Mouse (Mus musculus) kidney, adult 11 months (tissue): ENCODE measurements around the gene Gast.

Experiments
- DNase-seq: peaks from one replicate; pipeline ENCODE4 v3.0.0; 2022

Gast gene

DNA sequence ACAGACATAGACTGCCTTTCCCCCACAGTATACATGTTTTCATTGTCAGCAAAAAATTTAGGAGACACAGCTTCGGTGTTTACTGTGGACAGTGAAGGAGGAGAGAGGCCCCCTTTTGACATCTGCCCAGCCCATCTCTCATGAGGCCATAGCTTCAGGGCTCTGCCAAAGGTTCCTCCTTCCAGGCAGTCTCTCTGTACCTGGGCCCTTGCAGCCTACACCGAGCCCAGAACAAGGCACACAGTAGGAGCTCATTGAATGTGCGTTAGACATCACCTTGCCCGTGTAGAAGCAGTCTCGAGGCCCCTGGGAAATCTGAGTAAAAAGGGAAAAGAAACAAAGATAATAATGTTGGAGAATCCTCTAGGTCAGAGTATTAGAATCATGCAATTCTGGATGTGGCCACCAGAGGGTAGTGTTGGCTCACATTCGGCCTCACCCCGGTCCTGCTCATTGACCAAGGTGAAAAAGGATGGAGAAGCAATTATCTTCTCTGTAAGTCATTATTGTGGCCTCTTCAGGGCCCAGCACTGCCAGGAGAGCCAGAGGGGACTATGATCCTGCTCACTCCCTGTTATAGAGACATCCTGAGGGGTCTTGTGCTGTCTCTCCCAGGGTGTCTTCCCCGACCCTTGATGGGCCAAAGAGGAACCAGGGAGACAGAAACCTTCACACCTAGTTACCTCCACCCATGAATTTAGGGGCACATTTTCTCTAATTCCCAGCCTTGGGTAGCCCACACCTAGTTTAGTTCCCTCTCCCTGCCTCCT is 28.2 kb downstream of the Gast start:
- DNase-seq, result peak; percentile 54

GRCm38 (mm10) chr11:100362979-100363562 is 28.9 kb downstream of the Gast start:
- DNase-seq, result peak; percentile 67

DNA sequence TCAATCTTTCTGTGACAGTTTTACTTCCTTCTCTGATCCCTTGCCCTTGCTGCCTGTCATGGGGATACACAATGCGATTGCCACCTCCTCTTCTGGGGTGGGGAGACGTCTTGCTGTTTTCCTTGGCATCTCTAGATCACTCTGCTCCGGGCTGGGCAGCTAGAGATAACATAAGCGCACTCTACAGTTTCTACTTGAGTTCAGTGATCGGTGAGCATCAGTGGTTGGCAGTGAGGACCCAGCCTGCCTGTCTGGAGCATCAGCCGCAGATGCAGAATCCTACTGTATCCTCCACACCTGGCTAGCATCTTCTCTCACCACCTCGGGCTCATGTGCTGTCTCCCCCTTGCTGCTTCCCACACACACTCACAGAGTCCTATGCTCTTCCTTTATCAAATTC is 34.9 kb downstream of the Gast start:
- DNase-seq, result no peak

- DNase-seq, result no peak
Measured at GRCm38 (mm10) chr11:100369822-100370221, 35.6 kb downstream of the Gast start.

GRCm38 (mm10) chr11:100371981-100372558 is 37.9 kb downstream of the Gast start:
- DNase-seq, result no peak

DNA sequence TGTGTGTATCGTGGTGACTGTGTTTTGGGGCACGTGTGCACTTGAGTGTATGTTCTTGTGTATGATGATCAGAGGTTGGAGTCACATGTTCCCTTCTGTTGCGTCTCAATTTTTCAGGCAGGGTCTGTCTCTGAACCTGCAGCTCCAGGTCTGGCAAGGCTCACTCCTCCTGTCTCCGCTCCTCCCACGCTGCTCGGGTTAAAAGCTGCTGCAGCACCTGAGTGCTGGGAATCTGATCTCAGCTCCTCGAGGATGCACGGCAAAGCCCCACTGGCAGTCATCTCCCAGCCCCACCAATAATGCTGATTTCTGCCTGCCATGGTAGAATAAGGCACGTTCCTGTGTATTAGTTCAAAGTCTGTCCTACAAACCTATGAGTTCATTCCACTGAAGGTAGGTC is 40.9 kb downstream of the Gast start:
- DNase-seq, result no peak

DNA sequence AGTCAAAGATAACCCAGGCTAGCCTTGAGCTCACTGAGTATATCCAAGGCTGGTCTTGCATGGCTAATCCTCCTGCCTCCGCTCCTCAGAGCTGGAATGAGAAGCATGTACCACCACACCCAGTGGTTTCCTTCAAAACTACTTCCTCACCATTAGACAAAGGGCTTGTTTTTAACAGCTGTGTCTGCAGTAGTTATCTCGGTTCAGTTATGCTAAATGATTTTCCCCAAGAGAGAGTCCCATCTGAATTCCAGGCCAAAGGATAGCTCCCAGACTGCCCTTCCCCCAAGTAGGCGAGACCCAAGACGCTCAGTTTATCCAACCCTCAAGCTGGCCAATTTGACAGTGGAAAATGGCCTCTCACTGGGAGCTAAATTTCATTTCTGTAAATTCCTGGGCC is 41.8 kb downstream of the Gast start:
- no peak for DNase-seq

DNA sequence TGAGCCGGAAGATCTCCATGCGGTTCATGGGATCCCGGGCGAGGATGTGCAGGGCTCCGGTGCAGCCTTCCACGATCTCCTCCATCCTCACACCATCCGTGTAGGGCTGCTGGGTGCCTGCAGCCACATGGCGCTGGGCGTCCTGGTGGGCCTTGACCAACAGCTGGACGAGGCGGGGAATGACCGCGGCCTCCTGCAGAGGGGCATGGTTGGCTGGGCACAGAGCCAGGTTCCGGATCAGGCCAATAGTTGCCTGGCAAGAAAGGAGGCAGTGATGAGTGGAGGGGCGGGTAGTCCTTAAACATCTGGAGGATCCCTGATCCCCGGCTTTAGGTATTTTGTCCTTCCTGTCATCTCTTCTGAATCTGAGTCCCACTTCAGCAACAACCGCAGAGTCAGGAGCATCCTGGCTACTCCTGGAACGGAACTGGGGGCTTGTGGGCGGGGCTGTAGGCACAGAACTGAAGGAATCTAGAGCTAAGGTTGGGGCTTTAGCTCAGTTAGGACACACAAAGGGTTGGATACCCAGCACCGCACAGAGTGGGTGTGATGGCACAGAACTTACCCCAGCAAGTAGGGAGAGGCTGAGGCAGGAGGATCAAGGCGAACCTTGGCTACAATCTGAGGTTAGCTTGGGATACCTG is 42.7 kb downstream of the Gast start:
- DNase-seq, result no peak

GRCm38 (mm10) chr11:100377989-100378388 is 43.8 kb downstream of the Gast start:
- DNase-seq, result no peak

GRCm38 (mm10) chr11:100378446-100378845 is 44.2 kb downstream of the Gast start:
- DNase-seq, result no peak

- no peak for DNase-seq
Measured at GRCm38 (mm10) chr11:100379311-100379710, 45.1 kb downstream of the Gast start.

DNA sequence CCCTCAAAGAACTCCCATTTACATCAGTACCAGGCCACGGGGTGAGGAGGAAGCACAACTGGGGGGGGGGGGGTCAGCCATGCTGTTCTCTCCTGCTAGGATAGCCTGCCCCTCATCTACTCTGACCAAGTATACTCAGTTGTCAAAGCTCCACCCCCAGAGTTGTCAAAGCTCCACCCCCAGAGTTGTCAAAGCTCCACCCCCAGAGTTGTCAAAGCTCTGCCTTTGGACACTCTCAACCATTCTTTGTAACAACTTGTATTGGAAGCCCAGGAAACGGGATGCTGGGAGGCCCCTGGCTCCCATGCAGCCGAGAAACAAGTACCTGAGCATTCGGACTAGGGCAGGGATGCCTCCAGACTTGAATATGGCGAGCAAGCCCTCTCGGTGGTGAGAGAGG is 48.5 kb downstream of the Gast start:
- no peak for DNase-seq

DNA sequence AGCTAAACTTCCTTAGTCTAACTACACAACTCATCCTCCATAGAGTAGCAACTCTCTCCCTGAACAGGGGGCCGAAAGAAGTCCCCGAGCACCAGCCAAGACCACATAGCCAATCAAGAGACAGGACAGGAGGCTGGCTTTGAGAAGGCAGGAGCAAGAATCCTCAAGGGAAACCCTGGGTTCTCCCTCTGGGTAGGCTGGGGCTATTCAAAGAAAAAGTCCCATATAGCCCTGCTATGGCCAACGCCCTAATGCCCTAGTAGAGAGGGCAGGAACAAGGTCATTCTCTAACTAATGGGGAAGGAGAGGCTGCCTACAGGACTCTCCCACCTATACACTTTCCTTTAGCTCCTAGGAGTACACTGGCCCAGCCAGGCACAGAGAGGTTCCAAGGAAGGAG is 50.8 kb downstream of the Gast start:
- DNase-seq, result no peak

GRCm38 (mm10) chr11:100386586-100386985 is 52.4 kb downstream of the Gast start:
- DNase-seq, result peak; percentile 84
